Mouse (Mus musculus): ENCODE data around the gene Ccdc24.

DNA sequence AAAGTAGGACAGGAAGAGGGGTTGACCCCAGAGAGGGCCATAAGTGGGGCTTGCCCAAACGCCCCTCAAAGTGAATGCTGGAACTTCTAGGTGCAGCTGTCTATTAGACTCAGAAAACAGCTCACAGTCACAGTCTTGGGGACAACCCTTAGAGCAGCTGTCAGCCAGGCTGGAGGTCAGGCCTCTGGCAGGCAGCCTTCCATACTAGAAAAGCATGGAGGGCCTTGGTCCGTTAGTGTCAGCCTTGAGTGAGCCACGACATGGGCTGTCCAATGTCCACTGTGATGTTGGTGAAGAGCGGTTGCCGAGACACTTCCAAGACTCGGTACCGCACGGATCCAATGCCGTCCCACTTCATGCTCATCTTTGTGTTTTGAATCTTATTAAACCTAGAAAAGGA is 1.3 kb upstream of the Ccdc24 start:
- TF ChIP-seq POLR2A (IDR thresholded peaks at IDR 0.05; ENCODE audit: control insufficient read depth, extremely low read depth, insufficient read depth, low read length, poor library complexity) (no peak), CTCF (IDR thresholded peaks at IDR 0.05; ENCODE audit: borderline replicate concordance, control insufficient read depth, extremely low read depth, insufficient read depth, low read length, poor library complexity) (no peak)

Measured in thymus, adult 2 months (tissue).